Mouse (Mus musculus) thymus, adult 2 months (tissue): ENCODE measurements around the gene Zfp579.

ENCODE experiments used
- CTCF ChIP-seq: fragments of 200-500 bp; IDR thresholded peaks from 2 replicates; pipeline ENCODE4 v1.5.1; 2012; ENCODE audit warnings: mild to moderate bottlenecking, control low read depth, low read length, moderate library complexity, borderline replicate concordance; ENCODE audit not compliant: control insufficient read depth, poor library complexity, insufficient read depth; ENCODE audit errors: extremely low read depth
- POLR2A ChIP-seq: fragments of 200-500 bp; IDR thresholded peaks from 2 replicates; pipeline ENCODE4 v1.6.1; 2012; ENCODE audit warnings: mild to moderate bottlenecking, low read length, control low read depth, moderate library complexity; ENCODE audit not compliant: control insufficient read depth, poor library complexity, insufficient read depth; ENCODE audit errors: extremely low read depth

- TF ChIP-seq POLR2A (no peak), CTCF (no peak)
These were observed 39.7 kb upstream of the Zfp579 start for GRCm38 (mm10) chr7:5035628-5036027.
